Mouse (Mus musculus): ENCODE results near the gene Hist1h3c. TPM values are rescaled to one million over a fixed set of nuclear protein-coding genes. Genes with fewer than 3 reads are reported as not detected.

Hist1h3c gene
- total RNA-seq, 2 experiments from 2014 or later, result 21.1 to 58.2 TPM

DNA sequence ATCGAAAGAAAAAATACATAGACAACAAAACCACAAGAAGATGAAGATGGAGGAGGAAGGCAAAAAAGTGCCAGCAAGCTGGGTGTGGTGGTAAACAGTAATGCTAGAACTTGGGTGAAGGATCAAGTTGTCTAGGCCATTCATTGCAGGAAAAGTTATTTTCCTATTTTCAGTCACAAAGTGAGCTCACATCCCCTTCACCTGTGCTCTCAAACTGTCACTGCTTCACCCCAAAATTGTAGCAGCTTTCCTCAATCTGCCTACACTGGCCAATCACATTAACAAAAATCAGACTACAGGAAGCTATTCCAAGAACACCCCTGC is 14.5 kb upstream of the Hist1h3c start:
- no peak for DNase-seq
- intact Hi-C loops (cut with DNase I), result loop anchor here (5.0 to 10.0 kb wide), 2 partner anchors 1718 to 1935 kb away; partner anchors contain the start of genes Hist1h2ag, Hist1h2bj and Hist1h4i

DNA sequence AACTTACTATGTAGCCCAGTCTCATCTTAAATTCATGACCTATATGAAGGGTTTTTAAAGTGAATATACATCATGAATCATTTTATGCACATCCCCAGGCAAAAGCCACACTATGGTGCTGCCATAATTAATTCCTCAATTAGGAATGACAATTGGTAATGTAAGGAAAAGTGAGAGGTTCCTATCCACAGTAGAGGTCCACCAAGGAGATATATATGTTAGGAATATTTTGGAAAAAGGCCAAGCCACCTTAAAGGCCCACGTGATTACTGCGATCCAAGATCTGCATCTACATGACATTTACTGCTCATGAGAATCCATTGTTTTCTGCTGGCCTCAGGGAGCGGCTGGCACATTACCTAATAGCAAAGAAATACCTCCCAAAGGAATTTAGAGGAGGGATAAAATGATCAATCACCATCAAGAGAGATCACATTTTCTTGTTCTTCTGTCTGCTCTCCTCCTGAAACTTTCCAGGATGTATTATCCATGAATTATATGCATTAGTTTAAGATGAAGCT is 13.9 kb upstream of the Hist1h3c start:
- intact Hi-C loops (cut with DNase I), result loop anchor here (10.0 kb wide), 1 partner anchor 1935 kb away; no protein-coding TSS in a partner anchor
- DNase-seq, result no peak

DNA sequence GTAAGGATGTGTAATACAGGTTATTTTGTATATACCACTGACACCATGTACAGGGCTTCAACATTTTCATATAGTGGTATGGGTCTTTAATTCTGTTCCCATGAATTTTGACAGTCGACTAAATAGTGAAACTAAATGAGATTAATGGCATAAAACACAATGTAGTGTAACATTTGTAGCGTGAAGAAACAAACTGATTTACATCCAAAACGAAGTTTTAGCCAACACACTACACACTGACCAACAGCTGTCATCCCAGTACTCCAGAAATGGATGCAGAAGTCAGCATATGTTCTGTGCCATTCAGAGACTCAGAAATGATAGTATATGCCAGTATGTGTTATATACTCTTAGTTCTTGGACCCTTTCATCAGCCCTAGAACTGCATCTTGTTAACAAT is 12.5 kb upstream of the Hist1h3c start:
- intact Hi-C loops (cut with DNase I), result loop anchor here (10.0 kb wide), 1 partner anchor 1933 kb away; no protein-coding TSS in a partner anchor
- no peak for DNase-seq

DNA sequence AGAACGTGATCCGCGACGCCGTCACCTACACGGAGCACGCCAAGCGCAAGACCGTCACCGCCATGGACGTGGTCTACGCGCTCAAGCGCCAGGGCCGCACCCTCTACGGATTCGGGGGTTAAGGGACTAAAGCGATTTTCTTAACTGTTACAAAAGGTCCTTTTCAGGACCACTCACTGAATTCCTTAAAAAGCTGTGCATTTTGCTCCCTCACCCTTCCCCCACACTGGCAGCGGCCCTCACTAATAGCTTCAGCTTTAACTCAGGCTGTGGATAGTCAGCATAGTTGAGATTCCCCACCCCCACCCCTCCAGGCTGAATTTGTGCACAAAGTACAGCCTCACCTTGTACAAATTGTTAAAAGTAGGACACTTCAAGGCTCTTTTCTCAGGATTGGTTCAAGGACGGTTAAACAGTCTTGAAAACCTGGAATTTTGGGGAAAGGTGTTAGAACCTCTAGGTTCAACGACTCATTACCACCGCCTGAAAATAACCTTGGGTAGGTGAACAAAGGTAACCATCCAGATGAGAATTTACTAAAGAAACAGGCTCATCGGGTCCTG is 11.9 kb upstream of the Hist1h3c start:
- intact Hi-C loops (cut with DNase I), result loop anchor here (10.0 kb wide), 1 partner anchor 1932 kb away; no protein-coding TSS in a partner anchor

DNA sequence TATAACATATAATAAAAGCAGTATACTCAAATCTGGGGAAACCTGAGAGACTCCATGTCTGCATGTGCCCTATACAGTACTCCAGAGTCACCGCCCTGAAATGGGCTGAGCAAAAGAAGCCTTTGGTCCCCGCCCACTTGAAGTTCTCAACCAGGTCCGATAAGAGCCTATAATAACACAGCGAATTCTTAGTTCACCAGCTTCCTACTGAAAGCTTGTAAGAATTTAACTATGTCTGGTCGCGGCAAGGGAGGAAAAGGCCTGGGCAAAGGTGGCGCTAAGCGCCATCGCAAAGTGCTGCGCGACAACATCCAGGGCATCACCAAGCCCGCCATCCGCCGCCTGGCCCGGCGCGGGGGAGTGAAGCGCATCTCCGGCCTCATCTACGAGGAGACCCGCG is 11.4 kb upstream of the Hist1h3c start, which contains the start of gene Hist1h4b:
Gene Hist1h4b, plus strand, starts transcription at position 224 of the 400 bp plus-strand sequence.
- intact Hi-C loops (cut with DNase I), result loop anchor here (10.0 kb wide), 1 partner anchor 1932 kb away; no protein-coding TSS in a partner anchor
- peak; percentile 69 to 85 for DNase-seq

More for the DNA sequence above, 11.9 kb upstream of the Hist1h3c start:
- no peak for DNase-seq

DNA sequence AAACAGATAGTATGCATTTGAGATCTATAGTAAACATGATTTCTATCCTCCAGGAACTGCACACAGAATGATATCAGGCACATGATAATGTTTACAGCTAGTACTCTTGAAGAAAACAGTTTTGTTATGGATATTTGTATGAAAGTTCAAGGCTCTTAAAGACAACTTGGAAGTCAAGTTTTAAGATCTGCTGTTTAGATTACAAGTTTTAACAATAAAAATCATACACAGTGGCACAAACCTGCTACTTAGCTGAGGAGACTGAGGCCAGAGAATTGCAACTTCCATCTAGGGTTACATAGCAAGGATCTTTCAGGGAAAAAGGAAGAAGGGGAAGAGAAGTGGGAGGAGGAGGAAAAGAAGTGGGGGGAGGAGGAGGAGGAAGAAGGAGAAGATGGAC is 9.6 kb upstream of the Hist1h3c start:
- intact Hi-C loops (cut with DNase I), result loop anchor here (10.0 kb wide), 1 partner anchor 1930 kb away; no protein-coding TSS in a partner anchor
- DNase-seq, result no peak

DNA sequence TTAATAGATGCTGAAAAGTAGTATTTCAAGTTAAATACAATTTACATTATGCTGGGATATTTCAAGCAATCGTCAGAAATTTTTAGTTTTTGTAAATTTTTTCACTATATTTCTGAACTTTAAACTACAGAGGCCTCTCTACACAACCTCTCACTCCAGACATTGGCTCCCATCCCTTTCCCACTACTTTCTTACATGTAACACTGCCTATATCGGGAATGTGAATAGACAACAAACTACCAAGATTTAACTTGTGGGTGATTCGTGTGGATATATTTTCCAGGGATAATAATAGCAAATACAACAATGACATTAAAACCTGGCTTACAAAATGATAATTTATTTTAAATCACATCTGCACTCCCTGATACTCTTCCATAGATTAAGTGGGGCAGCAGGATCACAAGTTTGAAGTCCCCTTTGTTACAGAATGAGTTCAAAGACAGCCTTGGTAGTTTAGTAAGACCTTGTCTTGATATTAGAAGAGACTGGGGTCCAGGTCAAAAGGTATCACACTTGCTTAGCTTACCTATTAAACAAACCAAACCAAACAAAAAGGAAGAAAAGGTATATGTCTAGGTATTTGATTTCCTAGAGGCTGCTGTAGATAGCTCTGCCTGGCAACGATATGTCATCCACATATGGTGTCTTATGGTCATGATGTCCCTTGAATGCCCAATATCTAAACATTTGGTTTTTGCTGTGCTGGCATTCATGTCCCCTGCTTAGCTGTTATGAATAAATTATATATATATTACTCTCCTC is 8.1 kb upstream of the Hist1h3c start:
- no peak for DNase-seq
- intact Hi-C loops (cut with DNase I), result loop anchor here (10.0 kb wide), 1 partner anchor 1929 kb away; no protein-coding TSS in a partner anchor

DNA sequence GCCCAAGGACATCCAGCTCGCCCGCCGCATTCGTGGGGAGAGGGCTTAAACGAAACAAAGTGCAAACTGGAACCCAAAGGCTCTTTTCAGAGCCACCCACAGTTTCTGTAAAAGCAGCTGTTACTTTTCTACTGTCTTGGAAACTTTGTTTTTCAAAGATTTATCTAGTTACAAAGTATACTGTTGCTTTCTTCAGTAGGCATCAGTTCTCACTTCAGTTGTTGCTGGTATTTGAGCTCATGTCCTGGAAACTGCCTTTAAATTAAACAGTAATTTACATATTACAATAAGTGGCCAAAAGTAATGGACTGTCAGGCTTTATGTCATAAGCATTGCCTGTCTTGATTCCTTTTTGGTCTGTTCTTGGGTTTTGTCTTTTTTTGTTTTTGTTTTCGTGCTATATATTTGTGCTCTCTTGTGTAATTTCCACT is 7.4 kb upstream of the Hist1h3c start:
- intact Hi-C loops (cut with DNase I), result loop anchor here (10.0 kb wide), 1 partner anchor 1928 kb away; no protein-coding TSS in a partner anchor
- DNase-seq, result no peak

DNA sequence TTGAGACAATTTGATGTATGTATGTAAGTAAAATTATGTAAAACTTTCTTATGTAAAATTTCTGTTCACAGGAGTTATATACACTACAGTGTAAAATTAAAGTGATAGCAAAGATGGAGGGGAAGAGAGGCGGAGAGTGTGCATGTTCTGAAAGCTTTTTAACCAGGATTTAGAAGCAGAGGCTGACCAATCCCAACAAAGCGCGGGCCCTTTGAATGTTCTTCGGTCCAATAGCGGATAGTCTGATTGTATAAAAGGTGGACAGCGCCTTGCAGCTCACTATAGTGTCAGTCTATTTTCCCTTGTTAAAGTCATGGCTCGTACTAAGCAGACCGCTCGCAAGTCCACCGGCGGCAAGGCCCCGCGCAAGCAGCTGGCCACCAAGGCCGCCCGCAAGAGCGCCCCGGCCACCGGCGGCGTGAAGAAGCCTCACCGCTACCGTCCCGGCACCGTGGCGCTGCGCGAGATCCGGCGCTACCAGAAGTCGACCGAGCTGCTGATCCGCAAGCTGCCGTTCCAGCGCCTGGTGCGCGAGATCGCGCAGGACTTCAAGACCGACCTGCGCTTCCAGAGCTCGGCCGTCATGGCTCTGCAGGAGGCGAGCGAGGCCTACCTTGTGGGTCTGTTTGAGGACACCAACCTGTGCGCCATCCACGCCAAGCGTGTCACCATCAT is 6.8 kb upstream of the Hist1h3c start, which contains the start of gene Hist1h3b:
Gene Hist1h3b, plus strand, starts transcription at position 201 of the 675 bp plus-strand sequence.
- peak; percentile 82 to 87 for DNase-seq
- intact Hi-C loops (cut with DNase I), result loop anchor here (10.0 kb wide), 1 partner anchor 1927 kb away; no protein-coding TSS in a partner anchor

DNA sequence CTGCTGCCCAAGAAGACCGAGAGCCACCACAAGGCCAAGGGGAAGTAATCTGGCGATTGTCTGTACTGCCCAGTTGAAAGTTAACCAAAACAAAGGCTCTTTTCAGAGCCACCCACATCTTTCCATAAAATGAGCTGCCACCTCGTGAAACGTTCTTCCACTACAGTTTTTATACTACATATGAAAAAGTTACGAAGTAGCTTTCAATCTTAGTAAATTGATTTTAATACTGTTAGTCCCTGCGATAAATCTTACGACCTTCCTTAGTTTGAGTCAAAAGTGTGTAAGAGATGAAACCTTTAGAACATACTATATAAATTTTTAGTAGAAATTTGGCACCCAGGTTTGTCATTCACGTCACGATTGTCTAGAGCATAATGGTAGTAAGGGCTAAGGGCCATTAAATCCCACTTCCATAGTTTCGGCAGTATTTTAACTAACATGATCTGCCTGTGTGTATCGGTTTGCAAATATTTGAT is 6.1 kb upstream of the Hist1h3c start:
- intact Hi-C loops (cut with DNase I), result loop anchor here (10.0 kb wide), 1 partner anchor 1927 kb away; no protein-coding TSS in a partner anchor
- DNase-seq, result no peak

DNA sequence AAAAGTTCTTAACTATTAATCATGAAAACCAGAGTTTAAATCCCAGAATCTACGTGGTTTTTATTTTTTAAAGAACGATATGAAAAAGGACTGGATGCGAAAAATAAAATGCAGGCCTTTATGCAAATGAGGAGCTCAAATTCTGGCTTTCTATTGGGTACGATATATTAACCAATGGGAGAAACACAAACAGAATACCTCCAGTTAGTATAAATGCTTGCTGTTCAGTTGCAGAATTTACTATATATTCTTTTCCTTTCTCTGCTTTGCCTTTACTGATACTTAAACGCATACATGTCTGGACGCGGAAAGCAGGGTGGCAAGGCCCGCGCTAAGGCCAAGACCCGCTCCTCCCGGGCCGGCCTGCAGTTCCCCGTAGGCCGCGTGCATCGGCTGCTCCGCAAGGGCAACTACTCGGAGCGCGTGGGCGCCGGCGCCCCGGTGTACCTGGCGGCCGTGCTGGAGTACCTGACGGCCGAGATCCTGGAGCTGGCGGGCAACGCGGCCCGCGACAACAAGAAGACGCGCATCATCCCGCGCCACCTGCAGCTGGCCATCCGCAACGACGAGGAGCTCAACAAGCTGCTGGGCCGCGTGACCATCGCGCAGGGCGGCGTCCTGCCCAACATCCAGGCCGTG is 5.6 kb upstream of the Hist1h3c start, which contains the start of gene Hist1h2ab:
Gene Hist1h2ab, plus strand, starts transcription at position 288 of the 639 bp plus-strand sequence.
- intact Hi-C loops (cut with DNase I), result loop anchor here (10.0 kb wide), 1 partner anchor 1926 kb away; no protein-coding TSS in a partner anchor
- DNase-seq, result peak in 1 of 2 experiments; percentile 52

DNA sequence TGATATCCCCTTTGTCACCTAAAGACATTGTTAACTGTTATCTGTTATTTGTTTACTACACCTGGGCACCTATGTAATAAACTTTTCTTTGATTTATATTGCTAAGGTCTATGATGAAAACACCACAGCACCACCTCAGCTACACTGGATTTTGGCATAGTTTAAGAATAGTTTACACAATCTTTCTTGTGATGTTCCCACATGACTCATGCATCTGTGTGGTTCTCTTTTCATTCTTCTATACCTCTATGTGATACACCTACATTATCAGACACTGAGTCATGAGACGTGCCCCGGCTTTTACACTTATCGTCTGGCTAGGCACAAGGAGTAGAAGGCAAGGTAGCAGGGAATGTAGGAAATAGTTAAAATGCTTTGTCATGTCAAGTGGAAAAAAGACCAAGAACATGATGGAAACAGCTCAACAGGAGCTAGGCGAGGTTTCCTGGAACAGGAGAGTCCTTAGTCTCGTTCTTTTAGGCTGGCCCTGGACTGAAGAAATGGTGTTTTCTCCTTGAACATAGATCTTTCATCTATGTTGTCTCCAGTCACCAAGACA is 4.2 kb upstream of the Hist1h3c start:
- intact Hi-C loops (cut with DNase I), result loop anchor here (5.0 to 10.0 kb wide), 3 partner anchors 312 to 1925 kb away; partner anchors contain the start of genes Hist1h2ag, Hist1h2bj and Hist1h4i
- no peak for DNase-seq

DNA sequence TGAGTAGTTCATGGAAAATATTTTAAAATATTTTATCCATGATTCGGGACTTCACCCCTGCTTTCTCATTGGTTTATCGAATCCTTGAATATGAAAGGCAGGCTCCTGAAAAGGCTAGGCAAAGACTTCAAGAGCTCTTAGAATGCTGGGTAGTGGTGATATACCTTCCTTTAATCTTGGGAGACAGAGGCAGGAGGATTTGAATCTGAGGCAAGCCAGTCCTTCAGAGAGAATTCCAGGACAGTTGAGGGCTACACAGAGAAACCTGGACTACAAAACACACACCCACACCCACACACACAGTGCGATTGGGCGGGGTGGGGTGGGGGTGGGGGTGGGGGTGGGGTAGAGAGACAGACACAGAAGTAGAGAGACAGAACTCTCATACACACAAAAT is 2.5 kb upstream of the Hist1h3c start:
- intact Hi-C loops (cut with DNase I), result loop anchor here (5.0 kb wide), 2 partner anchors 311 to 1706 kb away; partner anchors contain the start of genes Hist1h2ag, Hist1h2bj and Hist1h4i
- no peak for DNase-seq

DNA sequence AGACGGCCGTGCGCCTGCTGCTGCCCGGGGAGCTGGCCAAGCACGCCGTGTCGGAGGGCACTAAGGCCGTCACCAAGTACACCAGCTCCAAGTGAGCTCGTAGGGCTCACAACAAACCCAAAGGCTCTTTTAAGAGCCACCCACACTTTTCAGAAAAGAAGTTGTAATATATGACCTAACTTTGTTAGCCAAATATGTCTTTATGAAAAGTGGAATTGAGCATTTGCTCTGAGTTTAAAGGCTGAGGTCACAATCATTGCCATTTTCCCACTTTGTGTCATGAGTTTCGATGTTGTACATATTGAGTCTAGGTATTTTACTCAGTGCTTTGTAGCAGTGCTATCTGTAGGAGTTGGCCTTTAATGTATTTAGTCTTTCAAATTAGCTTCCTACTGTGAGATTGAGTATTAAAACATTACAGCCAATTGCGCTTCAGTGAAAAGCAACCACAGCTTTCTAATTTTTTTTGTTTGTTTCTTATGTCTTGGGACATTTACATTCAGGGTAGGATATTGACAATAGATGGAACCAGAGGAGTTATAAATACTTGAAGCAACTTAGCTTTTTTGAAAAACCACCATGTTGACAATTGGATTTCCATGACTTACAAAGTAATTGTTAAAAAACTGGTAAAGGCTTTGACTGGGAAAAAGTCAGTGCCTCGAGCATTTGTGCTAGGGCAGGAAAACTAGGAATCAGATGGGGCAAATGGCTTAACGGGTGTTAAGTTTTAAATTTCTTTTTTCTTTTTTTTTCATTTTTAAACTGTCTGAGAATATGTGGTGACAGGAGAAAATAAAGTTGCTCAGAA is 1.9 kb upstream of the Hist1h3c start:
- intact Hi-C loops (cut with DNase I), result loop anchor here (5.0 kb wide), 2 partner anchors 310 to 1705 kb away; partner anchors contain the start of genes Hist1h2ag, Hist1h2bj and Hist1h4i
- no peak for DNase-seq

DNA sequence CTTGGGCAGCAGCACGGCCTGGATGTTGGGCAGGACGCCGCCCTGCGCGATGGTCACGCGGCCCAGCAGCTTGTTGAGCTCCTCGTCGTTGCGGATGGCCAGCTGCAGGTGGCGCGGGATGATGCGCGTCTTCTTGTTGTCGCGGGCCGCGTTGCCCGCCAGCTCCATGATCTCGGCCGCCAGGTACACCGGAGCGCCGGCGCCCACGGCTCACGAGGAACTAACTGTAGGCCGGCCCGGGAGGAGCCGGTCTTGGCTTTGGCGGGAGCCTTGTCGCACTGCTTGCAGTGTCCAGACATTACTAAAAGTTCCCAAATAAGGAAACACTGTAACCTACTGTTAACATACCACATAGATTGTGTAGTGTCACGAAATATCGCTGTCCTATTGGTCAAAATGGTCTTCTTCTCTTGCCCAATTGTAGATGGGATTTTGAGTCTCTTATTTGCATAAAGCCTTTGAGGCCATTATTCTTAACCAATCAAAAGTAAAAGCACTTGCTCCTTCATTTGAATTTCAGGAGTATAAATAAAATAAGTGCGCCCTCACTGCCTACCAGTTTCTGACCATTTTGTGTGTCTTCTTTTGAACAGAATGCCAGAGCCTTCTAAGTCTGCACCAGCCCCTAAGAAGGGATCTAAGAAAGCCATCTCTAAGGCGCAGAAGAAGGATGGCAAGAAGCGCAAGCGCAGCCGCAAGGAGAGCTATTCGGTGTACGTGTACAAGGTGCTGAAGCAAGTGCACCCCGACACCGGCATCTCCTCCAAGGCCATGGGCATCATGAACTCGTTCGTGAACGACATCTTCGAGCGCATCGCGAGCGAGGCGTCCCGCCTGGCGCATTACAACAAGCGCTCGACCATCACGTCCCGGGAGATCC is 1.0 kb upstream of the Hist1h3c start, which contains the start of gene Hist1h2bb:
Gene Hist1h2bb, plus strand, starts transcription at position 534 of the 880 bp plus-strand sequence.
- peak; percentile 64 to 70 for DNase-seq
- intact Hi-C loops (cut with DNase I), result loop anchor here (5.0 kb wide), 2 partner anchors 309 to 1704 kb away; partner anchors contain the start of genes Hist1h2ag, Hist1h2bj and Hist1h4i

Data from heart, postnatal 14 days (tissue).